Mouse (Mus musculus): Measurements from ENCODE around the gene Krt81. TPM values are rescaled to one million over a fixed set of nuclear protein-coding genes. Genes with fewer than 3 reads are reported as not detected.

The Krt81 gene
- not detected in 2 replicates for polyA plus RNA-seq (2012; rRNA removed)

DNA sequence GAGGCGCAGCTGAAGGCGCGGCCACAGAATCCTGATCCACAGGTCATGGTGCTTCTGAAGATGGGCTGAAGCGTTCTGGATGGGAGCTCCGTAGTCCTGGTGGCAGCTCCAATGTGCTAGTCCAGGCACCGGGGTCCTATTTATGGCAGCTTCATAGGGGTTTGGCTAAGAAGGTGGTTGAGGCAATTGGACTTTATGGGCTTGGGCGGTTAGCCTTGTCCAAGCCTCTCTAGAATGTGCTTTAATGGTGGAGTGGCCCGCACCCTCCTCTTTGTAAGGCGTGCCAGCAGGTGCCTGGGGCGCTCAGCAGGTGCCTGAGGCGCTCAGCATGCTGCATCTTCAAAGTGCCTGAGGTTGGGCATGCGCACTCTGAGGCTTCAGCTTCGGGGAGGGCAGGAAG, at the start of gene Krt81:
Gene Krt81 (minus strand): TSS at position 101 of the 400 bp plus-strand sequence.
- no peak within 1 kb of the TSS for H3K4me3 ChIP-seq (replicated peaks; ENCODE audit: extremely low read depth, low read depth, low read length)
- no peak for TF ChIP-seq POLR2A (IDR thresholded peaks at IDR 0.05; ENCODE audit: borderline replicate concordance, extremely low read depth, low read depth, low read length)
- TF ChIP-seq CTCF (IDR thresholded peaks at IDR 0.05; ENCODE audit: insufficient read depth, low read length): no peak
- WGBS: 79% methylated on average over 13 of the region's 13 CpGs
- no peak for DNase-seq
- no peaks in the 10 kb centered on the region for H3K4me1 ChIP-seq (ENCODE audit: control insufficient read depth, insufficient read depth, low read length)

DNA sequence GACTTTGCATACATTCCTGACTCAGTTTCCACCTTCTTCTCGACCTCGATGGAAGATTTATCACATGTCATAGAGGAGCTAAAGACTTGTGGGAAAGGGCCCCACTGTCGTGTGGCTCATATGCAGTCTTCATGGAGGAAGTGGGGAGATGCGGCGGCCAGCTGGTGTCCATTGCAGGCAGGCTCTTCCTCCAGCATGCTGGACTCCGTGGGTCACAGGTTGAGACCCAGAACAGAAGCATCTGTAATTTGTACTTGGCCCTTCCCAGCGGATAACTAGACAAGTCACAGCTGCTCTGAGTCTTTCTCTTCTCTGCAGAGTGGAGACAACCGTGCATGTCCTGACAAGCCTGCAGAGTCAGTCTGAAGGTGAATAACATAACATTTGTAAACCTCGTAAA, 44.7 kb upstream of the Krt81 start:
- TF ChIP-seq POLR2A (IDR thresholded peaks at IDR 0.05; ENCODE audit: borderline replicate concordance, extremely low read depth, low read depth, low read length): no peak
- TF ChIP-seq CTCF (IDR thresholded peaks at IDR 0.05; ENCODE audit: insufficient read depth, low read length): no peak
- WGBS: 52% methylated on average over 9 of the region's 9 CpGs
- Histone ChIP-seq H3K4me3 (replicated peaks; ENCODE audit: extremely low read depth, low read depth, low read length) (no peak overlapping the region), H3K4me1 (ENCODE audit: control insufficient read depth, insufficient read depth, low read length) (no peaks in the 10 kb centered on the region)
- DNase-seq: no peak

DNA sequence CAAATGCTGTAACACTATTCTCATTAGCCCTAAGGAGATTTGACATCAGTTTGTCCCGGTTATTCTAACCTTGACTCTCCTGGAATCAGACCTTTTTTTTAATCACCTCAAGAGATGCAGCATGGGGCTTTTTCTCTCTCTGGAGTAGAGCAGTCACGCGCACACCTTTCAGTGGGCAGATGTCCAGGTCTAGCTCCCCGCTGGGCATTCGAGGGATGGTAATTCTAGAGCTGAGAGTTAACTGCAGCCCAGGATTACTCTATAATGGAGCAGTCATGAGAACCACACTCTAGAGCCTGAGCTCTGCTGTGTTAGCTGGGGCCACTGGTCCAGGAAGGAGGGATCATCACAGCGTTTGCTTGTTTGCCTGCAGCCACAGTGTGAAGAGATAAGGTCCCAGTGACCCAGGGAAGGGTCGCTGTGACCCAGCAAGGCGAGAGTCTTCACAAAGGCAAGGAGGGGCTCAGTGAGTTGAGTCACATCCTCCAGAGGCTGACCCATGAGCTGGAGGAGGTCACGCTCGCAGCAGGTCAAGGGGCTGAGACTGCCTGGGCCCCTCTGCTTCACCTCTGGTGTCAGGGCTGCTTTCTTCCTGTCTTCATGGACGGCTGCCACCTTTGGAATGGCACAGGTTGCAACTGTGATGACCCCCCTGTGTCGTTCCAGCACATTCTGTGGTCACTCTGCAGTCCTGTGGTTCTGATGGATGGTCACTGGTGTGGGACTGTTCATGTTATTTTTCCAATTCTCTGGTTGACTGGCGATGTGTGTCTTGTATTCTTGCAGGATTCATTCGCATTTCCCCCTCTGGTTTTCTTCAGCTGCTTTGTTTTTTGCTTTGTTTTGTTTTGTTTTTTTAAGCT, 43.6 kb upstream of the Krt81 start:
- no peak for DNase-seq

DNA sequence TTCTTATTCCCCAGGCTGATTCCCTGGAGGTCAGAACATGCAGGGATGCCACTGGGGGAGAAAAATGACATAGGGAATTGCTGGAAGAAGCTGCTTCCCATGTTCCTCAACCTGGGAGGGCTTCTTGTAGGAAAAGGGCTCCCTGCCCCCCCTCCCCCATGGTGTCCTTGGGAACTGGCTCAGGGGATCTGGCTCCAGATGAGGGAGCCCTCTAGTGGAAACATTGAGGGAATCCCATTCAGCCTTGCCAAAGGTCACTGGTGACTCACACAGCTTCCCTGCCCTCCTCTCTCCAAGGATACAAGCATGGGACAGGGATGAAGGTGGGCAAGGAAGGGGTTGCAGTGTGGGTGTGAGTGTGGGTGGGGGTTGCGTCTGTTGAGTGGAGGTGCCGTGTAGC, 33.6 kb upstream of the Krt81 start:
- peak; percentile 52; the same call in 1 of the 2 replicates for TF ChIP-seq CTCF (IDR thresholded peaks at IDR 0.05; ENCODE audit: insufficient read depth, low read length)
- no peak for TF ChIP-seq POLR2A (IDR thresholded peaks at IDR 0.05; ENCODE audit: borderline replicate concordance, extremely low read depth, low read depth, low read length)
- no peak for DNase-seq
- no peak overlapping the region for H3K4me3 ChIP-seq (replicated peaks; ENCODE audit: extremely low read depth, low read depth, low read length)
- WGBS: 67% methylated on average over 2 of the region's 2 CpGs
- no peaks in the 10 kb centered on the region for H3K4me1 ChIP-seq (ENCODE audit: control insufficient read depth, insufficient read depth, low read length)

More for the DNA sequence above, 43.6 kb upstream of the Krt81 start:
- no peak overlapping the region for H3K4me3 ChIP-seq (replicated peaks; ENCODE audit: extremely low read depth, low read depth, low read length)
- H3K4me1 ChIP-seq (ENCODE audit: control insufficient read depth, insufficient read depth, low read length): no peaks in the 10 kb centered on the region
- TF ChIP-seq CTCF (IDR thresholded peaks at IDR 0.05; ENCODE audit: insufficient read depth, low read length): no peak
- no peak for TF ChIP-seq POLR2A (IDR thresholded peaks at IDR 0.05; ENCODE audit: borderline replicate concordance, extremely low read depth, low read depth, low read length)
- 42% methylated on average over 14 of the region's 14 CpGs for WGBS

DNA sequence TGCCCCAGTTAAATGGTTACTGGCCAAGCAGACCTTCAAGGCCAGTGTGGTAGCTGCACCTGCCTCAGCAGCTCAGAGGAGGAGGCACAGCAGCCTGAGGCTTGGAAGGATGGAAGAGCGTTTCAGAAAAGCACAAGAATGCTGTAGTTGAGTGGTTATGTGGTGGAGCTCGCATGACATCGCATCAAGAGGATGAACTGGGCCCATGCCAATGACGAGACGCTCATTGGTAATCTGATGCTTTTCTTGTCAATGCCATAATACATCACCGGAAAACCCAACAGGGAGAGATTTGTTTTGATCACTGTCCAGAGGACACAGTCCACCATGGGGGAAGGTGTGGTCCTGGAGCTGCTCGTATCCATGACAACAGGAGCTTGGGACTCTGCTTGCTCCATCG, 31.7 kb upstream of the Krt81 start:
- 88% methylated on average over 8 of the region's 8 CpGs for WGBS
- TF ChIP-seq POLR2A (IDR thresholded peaks at IDR 0.05; ENCODE audit: borderline replicate concordance, extremely low read depth, low read depth, low read length) (no peak), CTCF (IDR thresholded peaks at IDR 0.05; ENCODE audit: insufficient read depth, low read length) (no peak)
- H3K4me1 ChIP-seq (ENCODE audit: control insufficient read depth, insufficient read depth, low read length): no peaks in the 10 kb centered on the region
- no peak for DNase-seq
- no peak overlapping the region for H3K4me3 ChIP-seq (replicated peaks; ENCODE audit: extremely low read depth, low read depth, low read length)

DNA sequence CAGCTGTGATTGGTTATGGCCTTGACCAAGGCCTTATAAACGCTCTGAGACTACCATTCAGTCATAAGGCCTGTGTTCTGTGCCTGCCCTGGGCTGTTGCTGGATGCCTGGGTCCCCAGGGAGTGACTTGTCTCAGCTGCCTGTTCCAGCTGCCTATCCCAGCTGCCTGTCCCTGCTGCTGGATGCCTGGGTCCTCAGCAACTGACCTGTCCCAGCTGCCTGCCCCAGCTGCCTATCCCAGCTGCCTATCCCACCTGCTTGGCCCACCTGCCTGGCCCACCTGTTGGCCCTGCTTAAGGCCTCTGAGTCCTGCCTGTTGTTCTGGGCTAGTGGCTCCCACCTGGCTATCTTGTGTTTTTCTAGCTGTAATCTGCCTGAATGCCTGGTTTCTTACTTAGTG, 30.7 kb upstream of the Krt81 start:
- no peak for TF ChIP-seq POLR2A (IDR thresholded peaks at IDR 0.05; ENCODE audit: borderline replicate concordance, extremely low read depth, low read depth, low read length)
- no peak for TF ChIP-seq CTCF (IDR thresholded peaks at IDR 0.05; ENCODE audit: insufficient read depth, low read length)
- 36% methylated on average over 1 of the region's 1 CpGs for WGBS
- no peak for DNase-seq
- Histone ChIP-seq H3K4me3 (replicated peaks; ENCODE audit: extremely low read depth, low read depth, low read length) (no peak overlapping the region), H3K4me1 (ENCODE audit: control insufficient read depth, insufficient read depth, low read length) (no peaks in the 10 kb centered on the region)

DNA sequence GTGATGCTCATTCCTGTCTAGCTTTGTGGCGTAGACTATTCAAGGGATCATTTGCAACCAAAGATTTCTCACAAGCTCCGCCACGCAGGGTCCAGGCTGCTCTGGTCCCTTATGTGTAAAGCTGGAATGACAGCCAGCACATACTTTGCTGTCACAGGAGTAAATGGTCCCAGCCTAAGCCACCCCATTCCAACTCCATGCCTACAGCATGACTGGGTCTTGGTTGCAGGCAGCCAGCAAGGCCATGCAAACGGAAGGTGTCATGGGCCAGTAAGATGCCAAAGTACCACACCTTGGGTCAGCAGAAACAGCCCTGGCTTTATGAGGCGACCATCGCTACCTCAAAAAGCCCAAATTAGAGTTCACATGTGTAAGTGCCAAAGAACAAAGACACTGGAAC, 30.2 kb upstream of the Krt81 start:
- Histone ChIP-seq H3K4me3 (replicated peaks; ENCODE audit: extremely low read depth, low read depth, low read length) (no peak overlapping the region), H3K4me1 (ENCODE audit: control insufficient read depth, insufficient read depth, low read length) (no peaks in the 10 kb centered on the region)
- no peak for TF ChIP-seq CTCF (IDR thresholded peaks at IDR 0.05; ENCODE audit: insufficient read depth, low read length)
- no peak for TF ChIP-seq POLR2A (IDR thresholded peaks at IDR 0.05; ENCODE audit: borderline replicate concordance, extremely low read depth, low read depth, low read length)
- no peak for DNase-seq
- WGBS: 93% methylated on average over 6 of the region's 6 CpGs

DNA sequence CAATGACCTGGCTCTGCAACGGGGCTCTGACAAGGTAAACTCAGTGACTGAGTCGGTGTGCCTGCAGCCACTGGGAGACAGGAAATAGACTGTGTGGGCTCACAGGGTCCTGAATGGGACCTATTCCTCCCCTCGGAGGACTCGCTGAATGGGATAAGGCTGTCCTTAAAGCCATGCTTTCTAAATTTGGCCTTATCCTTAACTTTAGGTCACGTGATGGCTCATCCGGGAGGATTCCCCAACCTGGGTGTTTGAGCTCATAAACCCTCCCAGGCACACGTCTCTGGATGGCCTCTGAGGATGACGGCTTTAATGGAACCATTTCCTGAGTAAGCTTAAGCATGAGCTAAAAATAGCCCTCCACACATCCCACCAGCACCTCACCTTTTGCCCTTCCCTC, 29.2 kb upstream of the Krt81 start:
- Histone ChIP-seq H3K4me1 (ENCODE audit: control insufficient read depth, insufficient read depth, low read length) (no peaks in the 10 kb centered on the region), H3K4me3 (replicated peaks; ENCODE audit: extremely low read depth, low read depth, low read length) (no peak overlapping the region)
- TF ChIP-seq CTCF (IDR thresholded peaks at IDR 0.05; ENCODE audit: insufficient read depth, low read length) (no peak), POLR2A (IDR thresholded peaks at IDR 0.05; ENCODE audit: borderline replicate concordance, extremely low read depth, low read depth, low read length) (no peak)
- 38% methylated on average over 8 of the region's 8 CpGs for WGBS
- no peak for DNase-seq

DNA sequence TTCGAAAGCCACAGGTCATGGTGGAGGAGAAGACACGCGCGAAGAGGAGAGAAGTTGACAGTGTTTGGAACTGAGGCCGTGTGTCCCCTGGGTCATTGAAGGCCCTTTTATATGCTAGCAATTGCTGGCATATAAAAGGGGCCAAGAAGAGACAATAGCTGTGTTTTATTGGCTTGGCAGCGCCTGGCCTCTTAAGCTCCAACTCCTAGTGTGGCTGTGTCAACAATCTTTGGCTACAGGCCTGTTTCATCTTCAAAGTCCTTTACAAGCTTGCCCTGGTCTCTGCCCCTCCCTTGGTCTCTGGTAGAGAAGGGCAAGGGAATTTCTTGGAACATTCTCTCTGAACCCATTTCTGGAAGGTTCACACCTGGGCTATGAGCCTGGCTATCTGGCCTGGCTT, 27.9 kb upstream of the Krt81 start, which contains the start of gene Krt83:
Gene Krt83 (minus strand): TSS at position 82 of the 400 bp plus-strand sequence.
- TF ChIP-seq POLR2A (IDR thresholded peaks at IDR 0.05; ENCODE audit: borderline replicate concordance, extremely low read depth, low read depth, low read length) (no peak), CTCF (IDR thresholded peaks at IDR 0.05; ENCODE audit: insufficient read depth, low read length) (no peak)

More for the DNA sequence above, 27.9 kb upstream of the Krt81 start, which contains the start of gene Krt83:
- H3K4me3 ChIP-seq (replicated peaks; ENCODE audit: extremely low read depth, low read depth, low read length): no peak within 1 kb of the TSS
- H3K4me1 ChIP-seq (ENCODE audit: control insufficient read depth, insufficient read depth, low read length): no peaks in the 10 kb centered on the region
- DNase-seq: no peak
- 67% methylated on average over 6 of the region's 6 CpGs for WGBS
